Mouse (Mus musculus): ENCODE measurements around the gene Olfr324. TPM values are rescaled to one million over a fixed set of nuclear protein-coding genes. Genes with fewer than 3 reads are reported as not detected.

Olfr324 gene
- total RNA-seq (2012; rRNA removed) = not detected in 2 replicates

GRCm38 (mm10) chr11:58594814-58595213 lies at the start of gene Olfr324:
Olfr324 (plus strand) TSS chr11:58595114.
- no peaks in the 10 kb centered on the region for H3K4me1 ChIP-seq (ENCODE audit: control insufficient read depth in 2 of 2, insufficient read depth in 2 of 2, low read length in 2 of 2, poor library complexity in 1 of 2)
- DNase-seq (ENCODE audit: low read depth, low spot score) = no peak
- in situ Hi-C loops (cut with MboI; ENCODE audit: low sequenced_read_pairs in 2 of 2, unreplicated experiment in 2 of 2) = no loop called here
- TF ChIP-seq ZC3H11A (IDR thresholded peaks at IDR 0.05; ENCODE audit: borderline replicate concordance, low read depth, low read length) (no peak), ZNF384 (IDR thresholded peaks at IDR 0.05; ENCODE audit: low read depth, low read length) (no peak), HCFC1 (IDR thresholded peaks at IDR 0.05; ENCODE audit: borderline replicate concordance, insufficient read depth, low read length) (no peak), CHD2 (IDR thresholded peaks at IDR 0.05; ENCODE audit: low read depth, low read length) (no peak), MAFK (IDR thresholded peaks at IDR 0.05; ENCODE audit: insufficient read depth, low read depth, low read length) (no peak)
- no peaks in the 10 kb centered on the region for H3K36me3 ChIP-seq (ENCODE audit: control insufficient read depth, insufficient read depth, low read length, poor library complexity, severe bottlenecking)
- H3K9ac ChIP-seq (ENCODE audit: insufficient read depth, low read depth, low read length, poor library complexity, severe bottlenecking) = no peak within 1 kb of the TSS
- no peak within 1 kb of the TSS for H3K27ac ChIP-seq (ENCODE audit: insufficient read depth, low read depth, low read length, poor library complexity, severe bottlenecking)
- H3K4me3 ChIP-seq (ENCODE audit: insufficient read depth in 1 of 2, low read depth in 1 of 2, low read length in 2 of 2, poor library complexity in 1 of 2, severe bottlenecking in 1 of 2) = no peak within 1 kb of the TSS
- no peaks in the 10 kb centered on the region for H3K9me3 ChIP-seq (ENCODE audit: control insufficient read depth, insufficient read depth, low read depth, low read length)

- no peaks in the 10 kb centered on the region for H3K9me3 ChIP-seq (ENCODE audit: control insufficient read depth, insufficient read depth, low read depth, low read length)
- H3K4me3 ChIP-seq (ENCODE audit: insufficient read depth in 1 of 2, low read depth in 1 of 2, low read length in 2 of 2, poor library complexity in 1 of 2, severe bottlenecking in 1 of 2) = no peak within 1 kb of the TSS
- H3K4me1 ChIP-seq (ENCODE audit: control insufficient read depth in 2 of 2, insufficient read depth in 2 of 2, low read length in 2 of 2, poor library complexity in 1 of 2) = no peaks in the 10 kb centered on the region
- in situ Hi-C loops (cut with MboI; ENCODE audit: low sequenced_read_pairs in 2 of 2, unreplicated experiment in 2 of 2) = no loop called here
- H3K27ac ChIP-seq (ENCODE audit: insufficient read depth, low read depth, low read length, poor library complexity, severe bottlenecking) = no peak within 1 kb of the TSS
- no peak for DNase-seq (ENCODE audit: low read depth, low spot score)
- no peak within 1 kb of the TSS for H3K9ac ChIP-seq (ENCODE audit: insufficient read depth, low read depth, low read length, poor library complexity, severe bottlenecking)
- TF ChIP-seq ZNF384 (IDR thresholded peaks at IDR 0.05; ENCODE audit: low read depth, low read length) = no peak
- no peak for TF ChIP-seq HCFC1 (IDR thresholded peaks at IDR 0.05; ENCODE audit: borderline replicate concordance, insufficient read depth, low read length)
- no peak for TF ChIP-seq ZC3H11A (IDR thresholded peaks at IDR 0.05; ENCODE audit: borderline replicate concordance, low read depth, low read length)
- no peak for TF ChIP-seq CHD2 (IDR thresholded peaks at IDR 0.05; ENCODE audit: low read depth, low read length)
- no peak for TF ChIP-seq MAFK (IDR thresholded peaks at IDR 0.05; ENCODE audit: insufficient read depth, low read depth, low read length)
- no peaks in the 10 kb centered on the region for H3K36me3 ChIP-seq (ENCODE audit: control insufficient read depth, insufficient read depth, low read length, poor library complexity, severe bottlenecking)
These were observed 48.6 kb upstream of the Olfr324 start, which contains the start of gene Olfr329-ps for GRCm38 (mm10) chr11:58546322-58546721. Olfr329-ps (minus strand) TSS chr11:58546422.

GRCm38 (mm10) chr11:58555536-58555935 lies 39.4 kb upstream of the Olfr324 start, which contains the start of gene Olfr328:
Olfr328 (minus strand) TSS chr11:58555636.
- no peak for DNase-seq (ENCODE audit: low read depth, low spot score)
- Histone ChIP-seq H3K36me3 (ENCODE audit: control insufficient read depth, insufficient read depth, low read length, poor library complexity, severe bottlenecking) (no peaks in the 10 kb centered on the region), H3K9ac (ENCODE audit: insufficient read depth, low read depth, low read length, poor library complexity, severe bottlenecking) (no peak within 1 kb of the TSS), H3K27ac (ENCODE audit: insufficient read depth, low read depth, low read length, poor library complexity, severe bottlenecking) (no peak within 1 kb of the TSS), H3K4me1 (ENCODE audit: control insufficient read depth in 2 of 2, insufficient read depth in 2 of 2, low read length in 2 of 2, poor library complexity in 1 of 2) (no peaks in the 10 kb centered on the region), H3K9me3 (ENCODE audit: control insufficient read depth, insufficient read depth, low read depth, low read length) (no peaks in the 10 kb centered on the region), H3K4me3 (ENCODE audit: insufficient read depth in 1 of 2, low read depth in 1 of 2, low read length in 2 of 2, poor library complexity in 1 of 2, severe bottlenecking in 1 of 2) (no peak within 1 kb of the TSS)
- in situ Hi-C loops (cut with MboI; ENCODE audit: low sequenced_read_pairs in 2 of 2, unreplicated experiment in 2 of 2) = no loop called here
- TF ChIP-seq ZC3H11A (IDR thresholded peaks at IDR 0.05; ENCODE audit: borderline replicate concordance, low read depth, low read length) (no peak), CHD2 (IDR thresholded peaks at IDR 0.05; ENCODE audit: low read depth, low read length) (no peak), HCFC1 (IDR thresholded peaks at IDR 0.05; ENCODE audit: borderline replicate concordance, insufficient read depth, low read length) (no peak), ZNF384 (IDR thresholded peaks at IDR 0.05; ENCODE audit: low read depth, low read length) (no peak)

GRCm38 (mm10) chr11:58570405-58570804 lies 24.5 kb upstream of the Olfr324 start, which contains the start of gene Olfr224:
Olfr224 (minus strand) TSS chr11:58570553.
- no peaks in the 10 kb centered on the region for H3K9me3 ChIP-seq (ENCODE audit: control insufficient read depth, insufficient read depth, low read depth, low read length)
- TF ChIP-seq MAFK (IDR thresholded peaks at IDR 0.05; ENCODE audit: insufficient read depth, low read depth, low read length) = no peak
- no peak for TF ChIP-seq CHD2 (IDR thresholded peaks at IDR 0.05; ENCODE audit: low read depth, low read length)
- no peak for TF ChIP-seq HCFC1 (IDR thresholded peaks at IDR 0.05; ENCODE audit: borderline replicate concordance, insufficient read depth, low read length)
- no peak for TF ChIP-seq ZNF384 (IDR thresholded peaks at IDR 0.05; ENCODE audit: low read depth, low read length)
- TF ChIP-seq ZC3H11A (IDR thresholded peaks at IDR 0.05; ENCODE audit: borderline replicate concordance, low read depth, low read length) = no peak
- H3K27ac ChIP-seq (ENCODE audit: insufficient read depth, low read depth, low read length, poor library complexity, severe bottlenecking) = no peak within 1 kb of the TSS
- no peak for DNase-seq (ENCODE audit: low read depth, low spot score)
- in situ Hi-C loops (cut with MboI; ENCODE audit: low sequenced_read_pairs in 2 of 2, unreplicated experiment in 2 of 2) = no loop called here
- no peaks in the 10 kb centered on the region for H3K4me1 ChIP-seq (ENCODE audit: control insufficient read depth in 2 of 2, insufficient read depth in 2 of 2, low read length in 2 of 2, poor library complexity in 1 of 2)
- H3K36me3 ChIP-seq (ENCODE audit: control insufficient read depth, insufficient read depth, low read length, poor library complexity, severe bottlenecking) = no peaks in the 10 kb centered on the region
- H3K4me3 ChIP-seq (ENCODE audit: insufficient read depth in 1 of 2, low read depth in 1 of 2, low read length in 2 of 2, poor library complexity in 1 of 2, severe bottlenecking in 1 of 2) = no peak within 1 kb of the TSS
- H3K9ac ChIP-seq (ENCODE audit: insufficient read depth, low read depth, low read length, poor library complexity, severe bottlenecking) = no peak within 1 kb of the TSS

- Histone ChIP-seq H3K36me3 (ENCODE audit: control insufficient read depth, insufficient read depth, low read length, poor library complexity, severe bottlenecking) (no peaks in the 10 kb centered on the region), H3K4me3 (ENCODE audit: insufficient read depth in 1 of 2, low read depth in 1 of 2, low read length in 2 of 2, poor library complexity in 1 of 2, severe bottlenecking in 1 of 2) (no peak within 1 kb of the TSS), H3K9ac (ENCODE audit: insufficient read depth, low read depth, low read length, poor library complexity, severe bottlenecking) (no peak within 1 kb of the TSS), H3K4me1 (ENCODE audit: control insufficient read depth in 2 of 2, insufficient read depth in 2 of 2, low read length in 2 of 2, poor library complexity in 1 of 2) (no peaks in the 10 kb centered on the region), H3K9me3 (ENCODE audit: control insufficient read depth, insufficient read depth, low read depth, low read length) (no peaks in the 10 kb centered on the region), H3K27ac (ENCODE audit: insufficient read depth, low read depth, low read length, poor library complexity, severe bottlenecking) (no peak within 1 kb of the TSS)
- TF ChIP-seq MAFK (IDR thresholded peaks at IDR 0.05; ENCODE audit: insufficient read depth, low read depth, low read length) (no peak), CHD2 (IDR thresholded peaks at IDR 0.05; ENCODE audit: low read depth, low read length) (no peak), ZNF384 (IDR thresholded peaks at IDR 0.05; ENCODE audit: low read depth, low read length) (no peak), HCFC1 (IDR thresholded peaks at IDR 0.05; ENCODE audit: borderline replicate concordance, insufficient read depth, low read length) (no peak), ZC3H11A (IDR thresholded peaks at IDR 0.05; ENCODE audit: borderline replicate concordance, low read depth, low read length) (no peak)
- no peak for DNase-seq (ENCODE audit: low read depth, low spot score)
- in situ Hi-C loops (cut with MboI; ENCODE audit: low sequenced_read_pairs in 2 of 2, unreplicated experiment in 2 of 2) = no loop called here
These were observed 17.5 kb upstream of the Olfr324 start, which contains the start of gene Olfr325 for GRCm38 (mm10) chr11:58577430-58577829. Olfr325 (plus strand) TSS chr11:58577730.
